In the genomic region with DNA sequence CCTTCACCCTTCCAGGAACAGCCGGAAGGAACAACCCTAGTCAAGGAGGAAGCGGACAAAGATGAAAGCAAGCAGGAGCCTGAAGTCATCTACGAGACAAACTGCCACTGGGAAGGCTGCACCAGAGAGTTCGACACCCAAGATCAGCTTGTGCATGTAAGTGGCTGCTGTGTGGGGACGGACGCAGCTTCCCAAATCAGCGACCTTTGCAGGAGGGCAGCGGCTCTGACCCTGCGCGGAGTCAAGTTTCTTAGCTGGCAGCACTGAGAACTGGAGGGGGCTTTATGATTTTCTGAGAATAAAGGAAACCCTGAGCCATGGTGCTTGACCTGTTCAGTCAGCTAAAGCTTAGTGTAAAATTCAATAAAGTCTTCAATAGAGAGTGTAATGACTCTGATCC, we compare ENCODE assay signal across 27 mouse cellular contexts.
A peak's percentile ranks its signal among the peaks of the same experiment; 100 is the strongest.
DNase-seq lines count a peak whose midpoint lies in the region; ATAC-seq lines count a peak whose summit lies in the region.
"Had no signal": no experiment of that assay in that cellular context is flagged by ENCODE, and none has a peak within 500 bp of the region (broad histone marks: within the 10 kb centered on the region; RNA-seq: fewer than 3 reads in every experiment).

No protein-coding gene starts in this region.

- WGBS in kidney, embryonic 15.5 days, result 26% methylated on average over 10 of the region's 10 CpGs

- no peak for DNase-seq in kidney, adult 18-20 months
- DNase-seq in embryo, embryonic 11 days, result peak; percentile 54
- DNase-seq in forelimb bud, embryonic 11.5 days (ENCODE audit: low read depth, low spot score), result peak; percentile 19
- no peak for DNase-seq in cerebellum, postnatal 14 days
- DNase-seq in testis, postnatal 10 days (ENCODE audit: low spot score), result no peak
- DNase-seq in heart, postnatal 36 days, result no peak
- DNase-seq: adrenal gland, adult 8-10 months; B cell, adult 2 months; cerebellum, adult 18-20 months; cerebellum, postnatal 25 days; kidney, adult 2 months; lung, adult 18-20 months; lung, postnatal 10 days; right cerebral cortex, postnatal 14 days had no signal

- no peak overlapping the region for H3K9ac ChIP-seq in kidney, embryonic 15.5 days
- H3K9ac ChIP-seq: embryonic facial prominence, embryonic 13.5 days; forebrain, embryonic 12.5 days; hindbrain, embryonic 12.5 days; limb, embryonic 12.5 days; liver, embryonic 12.5 days; midbrain, embryonic 12.5 days had no signal

- H3K9me3 ChIP-seq in kidney, embryonic 15.5 days (replicated peaks), result no peaks in the 10 kb centered on the region
- H3K9me3 ChIP-seq: embryonic facial prominence, embryonic 13.5 days; forebrain, embryonic 12.5 days; G1E; hindbrain, embryonic 12.5 days; limb, embryonic 12.5 days; liver, embryonic 12.5 days; midbrain, embryonic 12.5 days had no signal

- H3K27ac ChIP-seq in kidney, embryonic 15.5 days, result no peak overlapping the region
- H3K27ac ChIP-seq: embryonic facial prominence, embryonic 13.5 days; forebrain, embryonic 12.5 days; hindbrain, embryonic 12.5 days; limb, embryonic 12.5 days; liver, embryonic 12.5 days; midbrain, embryonic 12.5 days had no signal

- H3K4me2 ChIP-seq in kidney, embryonic 15.5 days, result no peak overlapping the region
- H3K4me2 ChIP-seq: embryonic facial prominence, embryonic 13.5 days; forebrain, embryonic 12.5 days; heart, embryonic 11.5 days; hindbrain, embryonic 12.5 days; limb, embryonic 12.5 days; liver, embryonic 12.5 days; midbrain, embryonic 12.5 days had no signal

- peaks cover 11% of the 10 kb centered on the region; the same call in 1 of the 2 replicates for H3K4me1 ChIP-seq in kidney, embryonic 15.5 days
- H3K4me1 ChIP-seq: hindbrain, embryonic 12.5 days; liver, embryonic 12.5 days had no signal

- H3K4me3 ChIP-seq in kidney, embryonic 15.5 days (replicated peaks), result no peak overlapping the region
- H3K4me3 ChIP-seq: embryonic facial prominence, embryonic 13.5 days; erythroblast, embryonic 14.5 days; forebrain, embryonic 12.5 days; hindbrain, embryonic 12.5 days; limb, embryonic 12.5 days; liver, embryonic 12.5 days; midbrain, embryonic 12.5 days had no signal

- intact Hi-C loops in heart, postnatal 36 days (cut with DNase I), result no loop called here

- ATAC-seq in kidney, embryonic 15.5 days (replicated peaks; ENCODE audit: low FRiP score), result 0 out of 2 replicates have a peak, but pooled peaks have one; percentile 33
- ATAC-seq: activated CD4-positive, CD25-positive, alpha-beta regulatory T cell, adult 4 months; inflammation-experienced regulatory T-cells, adult 6 months; liver, embryonic 12.5 days had no signal

- no peaks in the 10 kb centered on the region for H3K27me3 ChIP-seq in kidney, embryonic 15.5 days
- H3K27me3 ChIP-seq: CH12.LX; embryonic facial prominence, embryonic 13.5 days; forebrain, embryonic 12.5 days; hindbrain, embryonic 12.5 days; limb, embryonic 12.5 days; liver, embryonic 12.5 days; midbrain, embryonic 12.5 days had no signal

- peaks cover 26% of the 10 kb centered on the region for H3K36me3 ChIP-seq in kidney, embryonic 15.5 days
- H3K36me3 ChIP-seq: G1E; liver, embryonic 12.5 days had no signal

Comparison
In these comparisons a context has a peak if more than half of its experiments do, and no peak if none do; other contexts are left out.
1. DNase-seq: peak in embryo, embryonic 11 days (single experiment) and forelimb bud, embryonic 11.5 days (single experiment); none in kidney, adult 18-20 months (single experiment), cerebellum, postnatal 14 days (0 of 2), testis, postnatal 10 days (single experiment) and heart, postnatal 36 days (0 of 2).